Mouse (Mus musculus): Measurements from ENCODE around the gene Slc15a3. TPM values are rescaled to one million over a fixed set of nuclear protein-coding genes. Genes with fewer than 3 reads are reported as not detected.

The Slc15a3 gene
- total RNA-seq, 2 experiments from 2014 or later, result 0.86 to 1.7 TPM

- no peak for DNase-seq (ENCODE audit: low spot score in 2 of 2)
- intact Hi-C loops (cut with DNase I), result no loop called here
These were observed 58.0 kb downstream of the Slc15a3 start for GRCm38 (mm10) chr19:10897491-10897890.

- intact Hi-C loops (cut with DNase I), result no loop called here
- no peak for DNase-seq (ENCODE audit: low spot score in 2 of 2)
These were observed 60.8 kb downstream of the Slc15a3 start for GRCm38 (mm10) chr19:10900315-10900714.

GRCm38 (mm10) chr19:10901046-10901445 lies 61.5 kb downstream of the Slc15a3 start:
- no peak for DNase-seq (ENCODE audit: low spot score in 2 of 2)
- intact Hi-C loops (cut with DNase I), result no loop called here

- no peak for DNase-seq (ENCODE audit: low spot score in 2 of 2)
- intact Hi-C loops (cut with DNase I), result no loop called here
These were observed 65.0 kb downstream of the Slc15a3 start for GRCm38 (mm10) chr19:10904512-10904911.

GRCm38 (mm10) chr19:10904927-10905727 lies 65.6 kb downstream of the Slc15a3 start:
- intact Hi-C loops (cut with DNase I), result no loop called here
- DNase-seq (ENCODE audit: low spot score in 2 of 2), result peak; percentile 31 to 51

- no peak for DNase-seq (ENCODE audit: low spot score in 2 of 2)
- intact Hi-C loops (cut with DNase I), result no loop called here
These were observed 66.1 kb downstream of the Slc15a3 start for GRCm38 (mm10) chr19:10905728-10906000.

- DNase-seq (ENCODE audit: low spot score in 2 of 2), result peak; percentile 25 to 55
- intact Hi-C loops (cut with DNase I), result loop anchor here (2.0 kb wide), 1 partner anchor 51 kb away; no protein-coding TSS in a partner anchor
These were observed 68.4 kb downstream of the Slc15a3 start for GRCm38 (mm10) chr19:10907891-10908290.

Other genes with a start within 250 kb of the Slc15a3 start
- gene Ddb1, start 234.4 kb upstream of the Slc15a3 start, total RNA-seq (2021), result 100 to 1,000 TPM; 193 to 209 TPM
- 10 to 100 TPM; 20.0 to 23.1 TPM for gene Tkfc, start 234.1 kb upstream of the Slc15a3 start, total RNA-seq (2021)
- under 1 TPM; 0.35 to 0.66 TPM for gene Vwce, start 205.5 kb upstream of the Slc15a3 start, total RNA-seq (2021)
- gene Pga5, start 161.7 kb upstream of the Slc15a3 start, total RNA-seq (2021), result not detected
- gene Vps37c, start 151.0 kb upstream of the Slc15a3 start, total RNA-seq (2021), result 10 to 100 TPM; 23.0 to 23.2 TPM
- not detected for gene Cd5, start 100.7 kb upstream of the Slc15a3 start, total RNA-seq (2021)
- 1 to 10 TPM; 2.9 to 3.1 TPM for gene Cd6, start 9.7 kb upstream of the Slc15a3 start, total RNA-seq (2021)
- 100 to 1,000 TPM; 277 to 369 TPM for gene Tmem132a, start 30.2 kb downstream of the Slc15a3 start, total RNA-seq (2021)
- gene Tmem109, start 42.3 kb downstream of the Slc15a3 start, total RNA-seq (2021), result 10 to 100 TPM; 40.0 to 49.9 TPM
- 100 to 1,000 TPM; 207 to 213 TPM for gene Prpf19, start 55.5 kb downstream of the Slc15a3 start, total RNA-seq (2021)
- gene Zp1, start 80.9 kb downstream of the Slc15a3 start, total RNA-seq (2021), result not detected
- under 1 TPM in 1 of 2 experiments, not detected in 1; 0.20 TPM for gene Ptgdr2, start 97.4 kb downstream of the Slc15a3 start, total RNA-seq (2021)
- gene Ccdc86, start 109.5 kb downstream of the Slc15a3 start, total RNA-seq (2021), result 1 to 10 TPM; 8.2 to 9.1 TPM
- not detected for gene Ms4a10, start 134.9 kb downstream of the Slc15a3 start, total RNA-seq (2021)
- under 1 TPM in 1 of 2 experiments, not detected in 1; 0.39 TPM for gene Ms4a15, start 153.5 kb downstream of the Slc15a3 start, total RNA-seq (2021)
- gene Ms4a18, start 178.3 kb downstream of the Slc15a3 start, total RNA-seq (2021), result not detected
- gene Ms4a8a, start 241.4 kb downstream of the Slc15a3 start, total RNA-seq (2021), result not detected